Mouse (Mus musculus) central nervous system, embryonic 11.5 days (tissue): ENCODE measurements around the gene Stfa3. TPM values are rescaled to one million over a fixed set of nuclear protein-coding genes. Genes with fewer than 3 reads are reported as not detected.

ENCODE experiments used
- polyA plus RNA-seq: library from polyadenylated mRNA; depleted of rRNA; stranded (reverse); fragments of >200 nt; gene quantifications from 2 replicates; pipeline ENCODE4 v1.2.3, GENCODE M21; 2012; rRNA removed

Gene Stfa3
- 1.5 and 2.5 TPM in 2 replicates for polyA plus RNA-seq

GRCm38 (mm10) chr16:36455342-36455802 lies at the start of gene Stfa3:
Stfa3 (minus strand) TSS chr16:36455392.

DNA sequence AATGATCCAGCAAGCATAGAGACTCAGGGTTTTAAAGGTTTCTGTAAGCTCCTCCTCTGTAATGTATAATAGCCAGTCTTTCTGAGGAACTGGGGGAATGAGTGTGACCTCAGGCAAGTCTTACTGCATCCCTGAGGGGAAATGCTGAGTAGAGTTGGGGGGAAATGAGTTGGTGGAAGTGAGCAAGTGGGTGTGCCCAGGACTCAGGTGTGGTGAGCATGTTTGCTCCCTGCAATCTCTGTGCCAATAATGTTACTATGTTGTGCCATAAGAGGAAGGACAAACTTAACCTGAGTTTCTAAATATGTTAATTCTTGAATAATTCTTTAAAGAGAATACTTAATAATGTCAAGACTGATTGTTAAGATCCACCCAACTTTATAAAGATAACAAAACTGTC lies 46.8 kb downstream of the Stfa3 start, which contains the start of gene Stfa2:
Gene Stfa2 (minus strand): TSS at position 101 of the 400 bp plus-strand sequence.

Other genes starting within 250 kb of the Stfa3 start
- not detected in 2 replicates for gene Gm5416, start 245.0 kb downstream of the Stfa3 start, polyA plus RNA-seq
- gene 2010005H15Rik, start 233.9 kb downstream of the Stfa3 start, polyA plus RNA-seq: not detected in 2 replicates
- 2.1 and 4.0 TPM in 2 replicates for gene Stfa1, start 178.4 kb downstream of the Stfa3 start, polyA plus RNA-seq
- not detected in 2 replicates for gene BC117090, start 121.1 kb downstream of the Stfa3 start, polyA plus RNA-seq
- gene BC100530, start 87.6 kb downstream of the Stfa3 start, polyA plus RNA-seq: 2.7 and 3.7 TPM in 2 replicates
- 0.29 and 0.49 TPM in 2 replicates for gene Stfa2, start 46.9 kb downstream of the Stfa3 start, polyA plus RNA-seq
- gene Casr, start 106.7 kb upstream of the Stfa3 start, polyA plus RNA-seq: 0.04 and 0.10 TPM in 2 replicates
- 1.3 and 1.4 TPM in 2 replicates for gene Cd86, start 210.7 kb upstream of the Stfa3 start, polyA plus RNA-seq
- 0.12 and 0.16 TPM in 2 replicates for gene Ildr1, start 238.6 kb upstream of the Stfa3 start, polyA plus RNA-seq